Mouse (Mus musculus) G1E (cell line): ENCODE measurements around the gene Nrp1. TPM values are rescaled to one million over a fixed set of nuclear protein-coding genes. Genes with fewer than 3 reads are reported as not detected.
A peak's percentile ranks its signal among the peaks of the same experiment; 100 is the strongest.

Source experiments
- ATAC-seq: 2 replicates; pipeline ENCODE4 v1.8.0; 2016; ENCODE audit warnings: mild to moderate bottlenecking; ENCODE audit not compliant: insufficient number of reproducible peaks, poor library complexity, low FRiP score, severe bottlenecking; ENCODE audit errors: extremely low read depth
- DNase-seq: peaks from one replicate; pipeline ENCODE4 v3.0.0; 2012; ENCODE audit warnings: low spot score
- H3K27me3 ChIP-seq: 2 replicates; pipeline ENCODE4 v1.6.1; 2012; ENCODE audit warnings: mild to moderate bottlenecking, low read length, inconsistent platforms; ENCODE audit not compliant: insufficient read depth
- H3K36me3 ChIP-seq: replicated peaks from 2 replicates; pipeline ENCODE3; 2012; ENCODE audit warnings: mild to moderate bottlenecking, inconsistent platforms
- H3K4me1 ChIP-seq: 2 replicates; pipeline ENCODE4 v1.6.1; 2012; ENCODE audit warnings: low read depth, low read length, inconsistent platforms, mixed read lengths; ENCODE audit not compliant: insufficient read depth
- H3K4me3 ChIP-seq: 2 replicates; pipeline ENCODE4 v1.5.1; 2012; ENCODE audit warnings: low read depth, mild to moderate bottlenecking, inconsistent platforms, low read length, moderate library complexity, mixed read lengths
- H3K9me3 ChIP-seq: replicated peaks from 2 replicates; pipeline ENCODE4 v1.6.1; 2012; ENCODE audit warnings: inconsistent platforms
- CTCF ChIP-seq: IDR thresholded peaks from 2 replicates; pipeline ENCODE4 v1.5.1; 2012; ENCODE audit warnings: low read depth, low read length, inconsistent platforms, mixed read lengths
- GATA1 ChIP-seq: IDR thresholded peaks from 2 replicates; pipeline ENCODE4 v1.6.1; 2012; ENCODE audit warnings: borderline replicate concordance, low read length, inconsistent platforms, mixed read lengths
- GATA2 ChIP-seq: IDR thresholded peaks from 2 replicates; pipeline ENCODE4 v1.6.1; 2012; ENCODE audit warnings: low read depth, low read length, inconsistent platforms, borderline replicate concordance
- POLR2AphosphoS5 ChIP-seq: IDR thresholded peaks from 2 replicates; pipeline ENCODE4 v1.6.1; 2012; ENCODE audit warnings: low read depth, low read length, inconsistent platforms; ENCODE audit not compliant: insufficient replicate concordance
- TAL1 ChIP-seq: conservative IDR thresholded peaks from 2 replicates; pipeline ENCODE4 v1.6.1; 2012; ENCODE audit warnings: low read depth, low read length, inconsistent platforms, mixed read lengths
- polyA plus RNA-seq: library from polyadenylated mRNA; stranded (reverse); fragments of >175 nt; gene quantifications from 2 replicates; pipeline ENCODE4 v1.2.3, GENCODE M21; 2012
- total RNA-seq, 2 experiments: library from RNA; stranded (forward) in 1 of 2; stranded (reverse) in 1 of 2; fragments of 200-1000 nt in 1 of 2; fragments of >200 nt in 1 of 2; fragmentation: Nextera tagmentation in 1 of 2; gene quantifications; 2 replicates each; pipeline ENCODE4 v1.2.3; 2014 to 2017

Gene Nrp1
- total and polyA plus RNA-seq, 3 experiments, result 0.38 TPM; not detected in 2

- no peaks in the 10 kb centered on the region for H3K9me3 ChIP-seq
- no peaks in the 10 kb centered on the region for H3K4me1 ChIP-seq
- TF ChIP-seq GATA1, result no peak
- no peak for TF ChIP-seq GATA2
- TF ChIP-seq TAL1, result no peak
- TF ChIP-seq POLR2AphosphoS5, result no peak
- no peak for TF ChIP-seq CTCF
- H3K4me3 ChIP-seq, result no peak overlapping the region
- H3K36me3 ChIP-seq, result no peaks in the 10 kb centered on the region
- ATAC-seq (no peak), DNase-seq (no peak)
- no peaks in the 10 kb centered on the region for H3K27me3 ChIP-seq
Observed at GRCm38 (mm10) chr8:128517546-128518102, 159.2 kb downstream of the Nrp1 start.

- H3K4me3 ChIP-seq, result no peak overlapping the region
- no peaks in the 10 kb centered on the region for H3K9me3 ChIP-seq
- TF ChIP-seq GATA1 (no peak), GATA2 (no peak), CTCF (no peak), TAL1 (no peak), POLR2AphosphoS5 (no peak)
- DNase-seq, result no peak
- no peaks in the 10 kb centered on the region for H3K4me1 ChIP-seq
- H3K36me3 ChIP-seq, result no peaks in the 10 kb centered on the region
- peak; percentile 12; the same call in 1 of the 2 replicates for ATAC-seq
- no peaks in the 10 kb centered on the region; the same call in 1 of the 2 replicates for H3K27me3 ChIP-seq
Observed at GRCm38 (mm10) chr8:128519366-128519765, 161.0 kb downstream of the Nrp1 start.

- Histone ChIP-seq H3K4me1 (no peaks in the 10 kb centered on the region), H3K36me3 (no peaks in the 10 kb centered on the region), H3K4me3 (no peak overlapping the region), H3K9me3 (no peaks in the 10 kb centered on the region), H3K27me3 (no peaks in the 10 kb centered on the region; the same call in 1 of the 2 replicates)
- TF ChIP-seq CTCF, result 0 out of 2 replicates have a peak, but pooled peaks have one; percentile 22
- TF ChIP-seq POLR2AphosphoS5, result no peak
- ATAC-seq (0 out of 2 replicates have a peak, but pooled peaks have one; percentile 52), DNase-seq (no peak)
Observed at GRCm38 (mm10) chr8:128523825-128524224, 165.4 kb downstream of the Nrp1 start.

- no peaks in the 10 kb centered on the region for H3K36me3 ChIP-seq
- no peak for TF ChIP-seq GATA2
- no peak for TF ChIP-seq GATA1
- TF ChIP-seq POLR2AphosphoS5, result no peak
- TF ChIP-seq CTCF, result no peak
- DNase-seq, result no peak
- ATAC-seq, result no peak
- no peaks in the 10 kb centered on the region for H3K4me1 ChIP-seq
- H3K9me3 ChIP-seq, result no peaks in the 10 kb centered on the region
- no peaks in the 10 kb centered on the region; the same call in 1 of the 2 replicates for H3K27me3 ChIP-seq
- no peak overlapping the region for H3K4me3 ChIP-seq
Observed at GRCm38 (mm10) chr8:128525912-128526311, 167.5 kb downstream of the Nrp1 start.

- no peaks in the 10 kb centered on the region; the same call in 1 of the 2 replicates for H3K27me3 ChIP-seq
- no peaks in the 10 kb centered on the region for H3K4me1 ChIP-seq
- no peak for DNase-seq
- no peaks in the 10 kb centered on the region for H3K9me3 ChIP-seq
- TF ChIP-seq TAL1 (no peak), CTCF (no peak), POLR2AphosphoS5 (no peak), GATA1 (no peak), GATA2 (no peak)
- no peaks in the 10 kb centered on the region for H3K36me3 ChIP-seq
- no peak overlapping the region for H3K4me3 ChIP-seq
- no peak for ATAC-seq
Observed at GRCm38 (mm10) chr8:128528591-128529383, 170.4 kb downstream of the Nrp1 start.

- H3K36me3 ChIP-seq, result no peaks in the 10 kb centered on the region
- ATAC-seq (no peak), DNase-seq (no peak)
- no peak overlapping the region for H3K4me3 ChIP-seq
- H3K9me3 ChIP-seq, result no peaks in the 10 kb centered on the region
- TF ChIP-seq GATA1, result no peak
- TF ChIP-seq GATA2, result no peak
- TF ChIP-seq CTCF, result no peak
- H3K27me3 ChIP-seq, result no peaks in the 10 kb centered on the region
- no peaks in the 10 kb centered on the region for H3K4me1 ChIP-seq
Observed at GRCm38 (mm10) chr8:128534442-128534871, 176.1 kb downstream of the Nrp1 start.

GRCm38 (mm10) chr8:128535685-128536084 lies 177.3 kb downstream of the Nrp1 start:
- Histone ChIP-seq H3K36me3 (no peaks in the 10 kb centered on the region), H3K9me3 (no peaks in the 10 kb centered on the region), H3K4me1 (no peaks in the 10 kb centered on the region), H3K27me3 (no peaks in the 10 kb centered on the region), H3K4me3 (no peak overlapping the region)
- no peak for DNase-seq
- no peak for ATAC-seq
- TF ChIP-seq GATA1 (no peak), TAL1 (no peak), GATA2 (no peak), POLR2AphosphoS5 (no peak)
